Mouse (Mus musculus) small intestine, adult 2 months (tissue): ENCODE measurements at regions not wholly inside any gene's neighbourhood (a gene's known extent, or its start where the extent isn't known, plus 50 kb on each side); places are given as distances from the start of the nearest gene placed in this dataset.
A peak's percentile ranks its signal among the peaks of the same experiment; 100 is the strongest.

Experiments
- CTCF ChIP-seq: fragments of 200-500 bp; IDR thresholded peaks from 2 replicates; pipeline ENCODE4 v1.5.1; 2012; ENCODE audit warnings: low read depth, mild to moderate bottlenecking, control low read depth, inconsistent platforms, low read length, moderate library complexity, mixed read lengths; ENCODE audit not compliant: insufficient replicate concordance, insufficient read length; ENCODE audit errors: extremely low read depth
- POLR2A ChIP-seq: fragments of 200-500 bp; IDR thresholded peaks from 2 replicates; pipeline ENCODE4 v1.6.1; 2012; ENCODE audit warnings: low read depth, mild to moderate bottlenecking, control low read depth, inconsistent platforms, low read length, moderate library complexity

GRCm38 (mm10) chr1:43269685-43270084, 72.9 kb upstream of the Fhl2 start:
- TF ChIP-seq CTCF = peak; percentile 56; the same call in 1 of the 2 replicates
- TF ChIP-seq POLR2A = no peak
